Mouse (Mus musculus) CH12.LX (cell line): ENCODE results near the gene Gpr137. TPM values are rescaled to one million over a fixed set of nuclear protein-coding genes. Genes with fewer than 3 reads are reported as not detected.

Source experiments
- DNase-seq: peaks from one replicate; pipeline ENCODE4 v3.0.0-alpha.2; 2013; ENCODE audit errors: extremely low read depth
- H3K27ac ChIP-seq: 2 replicates; pipeline ENCODE4 v1.5.1; 2012; ENCODE audit warnings: low read depth, mild to moderate bottlenecking, control low read depth, moderate library complexity; ENCODE audit not compliant: insufficient read depth
- H3K27me3 ChIP-seq: replicated peaks from 2 replicates; pipeline ENCODE3; 2012; ENCODE audit warnings: inconsistent platforms
- H3K36me3 ChIP-seq, 2 experiments: replicated peaks in 1 of 2; 2 replicates each; pipeline versions ENCODE3 to v1.6.1; 2012; ENCODE audit warnings: inconsistent platforms in 1 of 2, low read length in 1 of 2, mild to moderate bottlenecking in 1 of 2, mixed read lengths in 1 of 2, moderate library complexity in 1 of 2; ENCODE audit not compliant: control insufficient read depth in 1 of 2, insufficient read depth in 1 of 2
- H3K4me1 ChIP-seq, 2 experiments: 2 replicates each; pipeline ENCODE4 v1.6.1; 2012; ENCODE audit warnings: inconsistent platforms in 1 of 2, moderate library complexity in 1 of 2; ENCODE audit not compliant: insufficient read depth in 2 of 2, control insufficient read depth in 1 of 2
- H3K4me2 ChIP-seq: 2 replicates; pipeline ENCODE4 v1.6.1; 2012; ENCODE audit warnings: low read depth, mild to moderate bottlenecking, control low read depth; ENCODE audit not compliant: poor library complexity, insufficient read depth, severe bottlenecking
- H3K4me3 ChIP-seq, 3 experiments: fragments of 150-350 bp in 1 of 3; sonication (generic) in 1 of 3; replicated peaks in 1 of 3; 2 replicates each; pipeline versions ENCODE3 to v1.5.1; 2011 to 2012; ENCODE audit warnings: low read depth in 2 of 3, low read length in 2 of 3, mild to moderate bottlenecking in 2 of 3, moderate library complexity in 2 of 3, control low read depth in 1 of 3, improper control_type of control experiment in 1 of 3, inconsistent platforms in 1 of 3, mixed read lengths in 1 of 3; ENCODE audit not compliant: poor library complexity in 1 of 3
- H3K79me2 ChIP-seq: replicated peaks from 2 replicates; pipeline ENCODE4 v1.6.1; 2012; ENCODE audit warnings: mild to moderate bottlenecking, moderate library complexity; ENCODE audit not compliant: control insufficient read depth, poor library complexity, insufficient read depth, severe bottlenecking; ENCODE audit errors: extremely low read depth
- H3K9ac ChIP-seq: 2 replicates; pipeline ENCODE4 v1.6.1; 2012; ENCODE audit warnings: low read depth, mild to moderate bottlenecking, control low read depth, moderate library complexity; ENCODE audit not compliant: insufficient read depth
- H3K9me3 ChIP-seq: replicated peaks from 2 replicates; pipeline ENCODE3; 2012; ENCODE audit warnings: low read length, inconsistent platforms, mixed read lengths
- BHLHE40 ChIP-seq: IDR thresholded peaks from 2 replicates; pipeline ENCODE4 v1.6.1; 2011; ENCODE audit warnings: mild to moderate bottlenecking, low read depth, low read length, improper control_type of control experiment
- CHD1 ChIP-seq: IDR thresholded peaks from 2 replicates; pipeline ENCODE4 v1.6.1; 2012; ENCODE audit warnings: low read depth, low read length, improper control_type of control experiment, inconsistent platforms
- CTCF ChIP-seq, 2 experiments: IDR thresholded peaks in 1 of 2; conservative IDR thresholded peaks in 1 of 2; 2 replicates each; pipeline ENCODE4 v1.5.1; 2011 to 2012; ENCODE audit warnings: low read depth in 2 of 2, low read length in 2 of 2, improper control_type of control experiment in 1 of 2, inconsistent platforms in 1 of 2, mild to moderate bottlenecking in 1 of 2, moderate library complexity in 1 of 2
- ETS1 ChIP-seq: conservative IDR thresholded peaks from 2 replicates; pipeline ENCODE4 v1.6.1; 2012; ENCODE audit warnings: low read depth, mild to moderate bottlenecking, inconsistent platforms, low read length, improper control_type of control experiment, moderate library complexity
- HCFC1 ChIP-seq: IDR thresholded peaks from 2 replicates; pipeline ENCODE4 v1.6.1; 2012; ENCODE audit warnings: low read depth, mild to moderate bottlenecking, inconsistent platforms, low read length, improper control_type of control experiment
- JUND ChIP-seq: conservative IDR thresholded peaks from 2 replicates; pipeline ENCODE4 v1.6.1; 2011; ENCODE audit warnings: low read depth, low read length, improper control_type of control experiment
- KAT2A ChIP-seq: IDR thresholded peaks from 2 replicates; pipeline ENCODE4 v1.6.1; 2012; ENCODE audit warnings: low read length, improper control_type of control experiment, inconsistent platforms; ENCODE audit not compliant: insufficient replicate concordance
- MAX ChIP-seq: IDR thresholded peaks from 2 replicates; pipeline ENCODE4 v1.6.1; 2011; ENCODE audit warnings: low read length, improper control_type of control experiment
- MAZ ChIP-seq: IDR thresholded peaks from 2 replicates; pipeline ENCODE4 v1.6.1; 2012; ENCODE audit warnings: low read depth, mild to moderate bottlenecking, inconsistent platforms, low read length, improper control_type of control experiment, moderate library complexity
- MEF2A ChIP-seq: IDR thresholded peaks from 2 replicates; pipeline ENCODE4 v1.6.1; 2014; ENCODE audit warnings: low read depth, mild to moderate bottlenecking, inconsistent platforms, low read length, improper control_type of control experiment, borderline replicate concordance
- POLR2A ChIP-seq: IDR thresholded peaks from 2 replicates; pipeline ENCODE4 v1.6.1; 2011; ENCODE audit warnings: low read depth, mild to moderate bottlenecking, improper control_type of control experiment, low read length
- RAD21 ChIP-seq: IDR thresholded peaks from 2 replicates; pipeline ENCODE4 v1.6.1; 2011; ENCODE audit warnings: low read depth, mild to moderate bottlenecking, low read length, improper control_type of control experiment, moderate library complexity
- SMC3 ChIP-seq: IDR thresholded peaks from 2 replicates; pipeline ENCODE4 v1.6.1; 2011; ENCODE audit warnings: low read depth, low read length, improper control_type of control experiment
- TCF12 ChIP-seq: IDR thresholded peaks from 2 replicates; pipeline ENCODE4 v1.6.1; 2014; ENCODE audit warnings: low read depth, mild to moderate bottlenecking, inconsistent platforms, low read length, improper control_type of control experiment
- UBTF ChIP-seq: IDR thresholded peaks from 2 replicates; pipeline ENCODE4 v1.6.1; 2012; ENCODE audit warnings: low read depth, mild to moderate bottlenecking, inconsistent platforms, low read length, improper control_type of control experiment, moderate library complexity
- USF2 ChIP-seq: conservative IDR thresholded peaks from 2 replicates; pipeline ENCODE4 v1.6.1; 2011; ENCODE audit warnings: low read depth, low read length, improper control_type of control experiment
- ZC3H11A ChIP-seq: IDR thresholded peaks from 2 replicates; pipeline ENCODE4 v1.6.1; 2012; ENCODE audit warnings: low read depth, mild to moderate bottlenecking, inconsistent platforms, low read length, improper control_type of control experiment
- dilution Hi-C: fragments of 300-500 bp; cut with MboI; formaldehyde crosslinking; loops from 2 replicates; pipeline ENCODE4 v1.14.3; 2020; ENCODE audit warnings: low sequenced_read_pairs; ENCODE audit not compliant: extremely low pct_unique_long_range_greater_than_20kb, extremely low pct_ligation_motif_present
- in situ Hi-C: fragments of 300-500 bp; cut with MboI; formaldehyde crosslinking; loops from 3 replicates; pipeline ENCODE4 v1.14.3; 2019; ENCODE audit warnings: low sequenced_read_pairs, low pct_ligation_motif_present, low pct_unique_long_range_greater_than_20kb, mixed read lengths
- polyA plus RNA-seq: library from polyadenylated mRNA; unstranded; fragments of >175 nt; gene quantifications from 2 replicates; pipeline ENCODE4 v1.2.1, GENCODE M21; 2012; ENCODE audit warnings: low read depth; ENCODE audit not compliant: insufficient read length
- total RNA-seq, 2 experiments: library from RNA; depleted of rRNA; stranded (reverse); fragments of 300-350 nt in 1 of 2; fragments of >200 nt in 1 of 2; gene quantifications; 2 replicates each; pipeline ENCODE4 v1.2.3; 2012 to 2014

The Gpr137 gene
- total and polyA plus RNA-seq, 3 experiments = 8.8 to 18.1 (median 14.4) TPM

GRCm38 (mm10) chr19:6990712-6991111 is 48.4 kb upstream of the Gpr137 start:
- H3K4me2 ChIP-seq = no peak overlapping the region
- no peaks in the 10 kb centered on the region for H3K79me2 ChIP-seq
- H3K4me1 ChIP-seq = peaks cover 11 to 43% of the 10 kb centered on the region in 2 experiments
- TF ChIP-seq MAX = no peak
- no peak for TF ChIP-seq UBTF
- TF ChIP-seq ZC3H11A = no peak
- TF ChIP-seq MAZ = no peak
- TF ChIP-seq JUND = no peak
- TF ChIP-seq SMC3 = no peak
- TF ChIP-seq POLR2A = no peak
- TF ChIP-seq TCF12 = no peak
- no peak for TF ChIP-seq HCFC1
- TF ChIP-seq ETS1 = no peak
- no peak for TF ChIP-seq MEF2A
- TF ChIP-seq CHD1 = no peak
- TF ChIP-seq CTCF (conservative IDR thresholded peaks at IDR 0.05 in 1 of 2, IDR thresholded peaks at IDR 0.05 in 1 of 2; ENCODE audit: low read depth in 2 of 2, low read length in 2 of 2) = no peak
- no peak for TF ChIP-seq RAD21
- no peak for TF ChIP-seq KAT2A
- no peak for DNase-seq
- H3K4me3 ChIP-seq = no peak overlapping the region
- H3K27me3 ChIP-seq = no peaks in the 10 kb centered on the region
- peaks cover 3 to 16% of the 10 kb centered on the region in 2 experiments for H3K36me3 ChIP-seq
- no peak overlapping the region for H3K9ac ChIP-seq
- H3K9me3 ChIP-seq = no peaks in the 10 kb centered on the region
- no peak overlapping the region for H3K27ac ChIP-seq
- in situ Hi-C loops (no loop called here), dilution Hi-C loops (no loop called here)

- Histone ChIP-seq H3K9ac (no peak overlapping the region), H3K4me3 (no peak overlapping the region), H3K27ac (no peak overlapping the region), H3K36me3 (peaks cover 9 to 28% of the 10 kb centered on the region in 2 experiments), H3K27me3 (no peaks in the 10 kb centered on the region), H3K4me2 (no peak overlapping the region), H3K79me2 (no peaks in the 10 kb centered on the region), H3K4me1 (peaks cover 11 to 31% of the 10 kb centered on the region in 2 experiments), H3K9me3 (no peaks in the 10 kb centered on the region)
- dilution Hi-C loops = no loop called here
- TF ChIP-seq USF2 (no peak), BHLHE40 (no peak)
- no peak for DNase-seq
- in situ Hi-C loops = no loop called here
These were observed 47.0 kb upstream of the Gpr137 start for GRCm38 (mm10) chr19:6989251-6989650.
